9 mouse cellular contexts compared by ENCODE assay signal in genomic region chr7:101895695-101896094, GRCm38 (mm10). TPM values are rescaled to one million over a fixed set of nuclear protein-coding genes. Genes with fewer than 3 reads are reported as not detected.
DNase-seq lines count a peak whose midpoint lies in the region; ATAC-seq and TF ChIP-seq lines count a peak whose summit lies in the region.
"Had no signal": no experiment of that assay in that cellular context is flagged by ENCODE, and none has a peak within 500 bp of the region (broad histone marks: within the 10 kb centered on the region; RNA-seq: fewer than 3 reads in every experiment).

No protein-coding gene starts in this region.

- no peak for DNase-seq in kidney, adult 11 months
- DNase-seq in gastrocnemius, postnatal 10 days = no peak
- no peak for DNase-seq in cerebellum, adult 9-10 months
- DNase-seq in spleen, adult 12 weeks (ENCODE audit: low spot score) = no peak

- H3K9ac ChIP-seq in kidney, embryonic 14.5 days (ENCODE audit: low read depth, low read length) = peak overlapping the region; percentile 44
- H3K9ac ChIP-seq in hindbrain, embryonic 12.5 days = peak overlapping the region; percentile 57
- peak overlapping the region; percentile 60 for H3K9ac ChIP-seq in midbrain, embryonic 12.5 days (replicated peaks)

- H3K36me3 ChIP-seq in kidney, embryonic 14.5 days (ENCODE audit: control insufficient read depth, insufficient read depth, low read length) = peaks cover 6% of the 10 kb centered on the region; the same call in 1 of the 2 replicates
- H3K36me3 ChIP-seq in hindbrain, embryonic 12.5 days = 0 out of 2 replicates have a peak, but pooled peaks cover 3% of the 10 kb centered on the region
- H3K36me3 ChIP-seq in midbrain, embryonic 12.5 days = no peaks in the 10 kb centered on the region

- no peak for ATAC-seq in kidney, embryonic 14.5 days (ENCODE audit: low FRiP score, low TSS enrichment)
- no peak; the same call in none of the 2 replicates for ATAC-seq in hindbrain, embryonic 12.5 days (ENCODE audit: low FRiP score)
- no peak for ATAC-seq in midbrain, embryonic 12.5 days (ENCODE audit: low FRiP score, low read depth)

- no peaks in the 10 kb centered on the region for H3K9me3 ChIP-seq in kidney, embryonic 14.5 days (ENCODE audit: control insufficient read depth, low read length)
- no peaks in the 10 kb centered on the region for H3K9me3 ChIP-seq in hindbrain, embryonic 12.5 days (replicated peaks)
- no peaks in the 10 kb centered on the region for H3K9me3 ChIP-seq in midbrain, embryonic 12.5 days

- H3K4me3 ChIP-seq in kidney, embryonic 14.5 days (ENCODE audit: low read length) = peak overlapping the region; percentile 59
- H3K4me3 ChIP-seq in bone marrow macrophage, adult 2 months (ENCODE audit: insufficient read depth, low read length) = peak overlapping the region; percentile 56
- H3K4me3 ChIP-seq in hindbrain, embryonic 12.5 days = peak overlapping the region; percentile 52
- peak overlapping the region; percentile 62 for H3K4me3 ChIP-seq in midbrain, embryonic 12.5 days

- peak overlapping the region; percentile 30 for H3K4me2 ChIP-seq in kidney, embryonic 14.5 days (replicated peaks; ENCODE audit: low read depth, low read length)
- H3K4me2 ChIP-seq in hindbrain, embryonic 12.5 days (replicated peaks) = peak overlapping the region; percentile 52
- H3K4me2 ChIP-seq in midbrain, embryonic 12.5 days (replicated peaks) = peak overlapping the region; percentile 53

- 0 out of 2 replicates have a peak, but pooled peaks cover 5% of the 10 kb centered on the region for H3K4me1 ChIP-seq in kidney, embryonic 14.5 days (ENCODE audit: control insufficient read depth, insufficient read depth, low read length)
- peaks cover 36% of the 10 kb centered on the region for H3K4me1 ChIP-seq in bone marrow macrophage, adult 2 months (ENCODE audit: control insufficient read depth, insufficient read depth, low read length)
- H3K4me1 ChIP-seq in hindbrain, embryonic 12.5 days = peaks cover 16% of the 10 kb centered on the region
- peaks cover 6% of the 10 kb centered on the region for H3K4me1 ChIP-seq in midbrain, embryonic 12.5 days

- peak overlapping the region; percentile 47; the same call in 1 of the 2 replicates for H3K27ac ChIP-seq in kidney, embryonic 14.5 days (ENCODE audit: low read depth, low read length)
- H3K27ac ChIP-seq in bone marrow macrophage, adult 2 months (ENCODE audit: insufficient read depth, low read depth, low read length) = peak overlapping the region; percentile 40
- peak overlapping the region; percentile 85 for H3K27ac ChIP-seq in hindbrain, embryonic 12.5 days
- H3K27ac ChIP-seq in midbrain, embryonic 12.5 days (replicated peaks) = peak overlapping the region; percentile 87

- WGBS in kidney, embryonic 14.5 days = 36% methylated on average over 9 of the region's 9 CpGs
- 39% methylated on average over 9 of the region's 9 CpGs for whole genome bisulfite sequencing in hindbrain, embryonic 12.5 days
- 45% methylated on average over 9 of the region's 9 CpGs for WGBS in midbrain, embryonic 12.5 days

- H3K27me3 ChIP-seq in kidney, embryonic 14.5 days (ENCODE audit: control insufficient read depth, insufficient read depth, low read length) = no peaks in the 10 kb centered on the region
- H3K27me3 ChIP-seq in hindbrain, embryonic 12.5 days = no peaks in the 10 kb centered on the region
- H3K27me3 ChIP-seq in midbrain, embryonic 12.5 days = no peaks in the 10 kb centered on the region

- TF ChIP-seq CTCF in bone marrow macrophage, adult 2 months (IDR thresholded peaks at IDR 0.05; ENCODE audit: low read depth, low read length) = no peak

- no peak for TF ChIP-seq POLR2A in bone marrow macrophage, adult 2 months (IDR thresholded peaks at IDR 0.05; ENCODE audit: borderline replicate concordance, low read depth, low read length)

RNA-seq across cellular contexts. Expression of gene Lamtor1, which starts 10.0 kb away (rescaled TPM):
- 135 and 152 TPM in 2 replicates for polyA plus RNA-seq in kidney, embryonic 14.5 days (2014; fragmentation: Nextera tagmentation; extraction: Ambion mirVana)
- 205 and 219 TPM in 2 replicates for polyA plus RNA-seq in bone marrow macrophage, adult 2 months (2012; ENCODE audit: insufficient read depth, insufficient read length, missing spikeins)
- polyA plus RNA-seq in hindbrain, embryonic 12.5 days (2016; fragmentation: Nextera tagmentation; extraction: Ambion mirVana) = 129 and 130 TPM in 2 replicates
- 125 and 131 TPM in 2 replicates for polyA plus RNA-seq in midbrain, embryonic 12.5 days (2016; fragmentation: Nextera tagmentation; extraction: Ambion mirVana)
- 100 to 1,000 TPM; 101 to 114 TPM for total RNA-seq in gastrocnemius, postnatal 10 days (2021)

RNA-seq across cellular contexts. Expression of gene Tomt, which starts 10.5 kb away (rescaled TPM):
- polyA plus RNA-seq in kidney, embryonic 14.5 days (2014; fragmentation: Nextera tagmentation; extraction: Ambion mirVana) = 0.27 and 0.37 TPM in 2 replicates
- polyA plus RNA-seq in bone marrow macrophage, adult 2 months (2012; ENCODE audit: insufficient read depth, insufficient read length, missing spikeins) = 0.29 TPM in 1 of 2 replicates, not detected in the other
- polyA plus RNA-seq in hindbrain, embryonic 12.5 days (2016; fragmentation: Nextera tagmentation; extraction: Ambion mirVana) = 0.48 and 0.81 TPM in 2 replicates
- polyA plus RNA-seq in midbrain, embryonic 12.5 days (2016; fragmentation: Nextera tagmentation; extraction: Ambion mirVana) = 0.38 and 0.64 TPM in 2 replicates
- not detected for total RNA-seq in gastrocnemius, postnatal 10 days (2021)
- total RNA-seq: gastrocnemius, postnatal 14 days had no signal

RNA-seq across cellular contexts. Expression of gene Folr1, which starts 25.1 kb away (rescaled TPM):
- 27.3 and 30.4 TPM in 2 replicates for polyA plus RNA-seq in kidney, embryonic 14.5 days (2014; fragmentation: Nextera tagmentation; extraction: Ambion mirVana)
- 1.6 and 1.7 TPM in 2 replicates for polyA plus RNA-seq in bone marrow macrophage, adult 2 months (2012; ENCODE audit: insufficient read depth, insufficient read length, missing spikeins)
- polyA plus RNA-seq in hindbrain, embryonic 12.5 days (2016; fragmentation: Nextera tagmentation; extraction: Ambion mirVana) = 11.5 and 12.7 TPM in 2 replicates
- 6.8 and 11.9 TPM in 2 replicates for polyA plus RNA-seq in midbrain, embryonic 12.5 days (2016; fragmentation: Nextera tagmentation; extraction: Ambion mirVana)
- 1 to 10 TPM; 1.7 to 2.4 TPM for total RNA-seq in gastrocnemius, postnatal 10 days (2021)

RNA-seq across cellular contexts. Expression of gene Anapc15, which starts 32.2 kb away (rescaled TPM):
- polyA plus RNA-seq in kidney, embryonic 14.5 days (2014; fragmentation: Nextera tagmentation; extraction: Ambion mirVana) = 71.4 and 91.0 TPM in 2 replicates
- polyA plus RNA-seq in bone marrow macrophage, adult 2 months (2012; ENCODE audit: insufficient read depth, insufficient read length, missing spikeins) = 103 and 112 TPM in 2 replicates
- polyA plus RNA-seq in hindbrain, embryonic 12.5 days (2016; fragmentation: Nextera tagmentation; extraction: Ambion mirVana) = 74.9 and 86.7 TPM in 2 replicates
- polyA plus RNA-seq in midbrain, embryonic 12.5 days (2016; fragmentation: Nextera tagmentation; extraction: Ambion mirVana) = 79.8 and 89.7 TPM in 2 replicates
- total RNA-seq in gastrocnemius, postnatal 10 days (2021) = 10 to 100 TPM; 23.1 to 23.8 TPM

RNA-seq across cellular contexts. Expression of gene Lrrc51, which starts 38.0 kb away (rescaled TPM):
- polyA plus RNA-seq in kidney, embryonic 14.5 days (2014; fragmentation: Nextera tagmentation; extraction: Ambion mirVana) = 10.0 and 14.7 TPM in 2 replicates
- 3.2 and 3.5 TPM in 2 replicates for polyA plus RNA-seq in bone marrow macrophage, adult 2 months (2012; ENCODE audit: insufficient read depth, insufficient read length, missing spikeins)
- polyA plus RNA-seq in hindbrain, embryonic 12.5 days (2016; fragmentation: Nextera tagmentation; extraction: Ambion mirVana) = 9.4 and 10.1 TPM in 2 replicates
- 6.5 and 9.8 TPM in 2 replicates for polyA plus RNA-seq in midbrain, embryonic 12.5 days (2016; fragmentation: Nextera tagmentation; extraction: Ambion mirVana)
- 1 to 10 TPM; 2.3 to 3.6 TPM for total RNA-seq in gastrocnemius, postnatal 10 days (2021)
